Mouse (Mus musculus) inflammation-experienced regulatory T-cells, adult 6 months (primary cell): ENCODE data around the gene Ccdc149. TPM values are rescaled to one million over a fixed set of nuclear protein-coding genes. Genes with fewer than 3 reads are reported as not detected.

Experiments
- polyA plus RNA-seq, 3 experiments: library from polyadenylated mRNA; unstranded; fragments of 100-300 nt; shearing (Covaris generic); gene quantifications; one replicate each; pipeline ENCODE4 v1.2.1; 2017

Gene Ccdc149
- polyA plus RNA-seq, 3 experiments from 2014 or later: not detected

Other genes starting within 250 kb of the Ccdc149 start
- not detected for gene Sod3, start 107.7 kb downstream of the Ccdc149 start, polyA plus RNA-seq
- not detected for gene Lgi2, start 94.9 kb upstream of the Ccdc149 start, polyA plus RNA-seq
- gene Sepsecs, start 198.2 kb upstream of the Ccdc149 start, polyA plus RNA-seq: 1 to 10 TPM; 5.5 to 6.8 (median 6.4) TPM